Mouse (Mus musculus) bone marrow, adult 2 months (tissue): ENCODE data around the gene Slc5a11.

Experiments
- CTCF ChIP-seq: fragments of 200-500 bp; IDR thresholded peaks from 2 replicates; pipeline ENCODE4 v1.5.1; 2011; ENCODE audit warnings: low read length, control low read depth; ENCODE audit not compliant: control insufficient read depth, insufficient read depth
- POLR2A ChIP-seq: fragments of 200-500 bp; IDR thresholded peaks from 2 replicates; pipeline ENCODE4 v1.6.1; 2011; ENCODE audit warnings: low read depth, mild to moderate bottlenecking, control low read depth, low read length, borderline replicate concordance; ENCODE audit not compliant: control insufficient read depth

DNA sequence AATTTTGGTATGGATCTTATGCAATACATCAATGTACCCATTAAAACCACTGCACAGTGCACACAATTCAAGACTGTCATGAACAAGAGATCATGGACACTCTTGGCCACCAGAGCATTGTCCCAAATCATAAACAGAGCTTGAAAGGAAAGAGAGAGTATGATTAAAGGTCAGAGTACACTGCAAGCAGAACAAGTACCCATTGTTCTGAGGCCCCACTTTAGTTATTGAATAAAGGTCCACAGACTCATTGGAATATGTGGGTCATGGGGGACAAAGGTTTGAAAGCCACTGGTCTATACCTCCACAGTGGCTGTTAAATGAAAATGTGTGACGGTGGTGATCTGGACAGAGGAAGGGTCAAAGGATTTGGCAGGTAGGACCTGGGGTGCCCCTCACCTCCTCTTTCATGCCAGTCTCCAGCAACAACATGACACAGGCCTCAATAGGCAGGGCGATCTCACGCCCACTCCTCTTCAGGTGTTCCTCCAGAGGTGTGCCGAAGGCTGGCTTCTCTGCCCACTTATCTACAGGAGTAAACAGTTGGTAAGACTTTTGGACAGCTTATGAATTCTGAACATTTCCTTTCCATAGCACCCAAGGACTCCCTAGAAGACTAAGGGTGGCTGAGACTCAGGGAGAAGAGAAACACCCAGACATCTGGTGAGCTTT, 93.4 kb downstream of the Slc5a11 start:
- TF ChIP-seq CTCF (no peak), POLR2A (no peak)
